Mouse (Mus musculus): Measurements from ENCODE around the gene Gm21586.
"Not testable (repeated sequence)": the region's sequence is repeated elsewhere in the genome, so short reads cannot be mapped to it uniquely, and the experiment has no call there.

GRCm38 (mm10) chr4:42466452-42466851 is 27.3 kb downstream of the Gm21586 start, which contains the start of gene Gm2163:
- TF ChIP-seq CTCF (IDR thresholded peaks at IDR 0.05; ENCODE audit: extremely low read depth, insufficient read depth, insufficient read length, insufficient replicate concordance); POLR2A (IDR thresholded peaks at IDR 0.05; ENCODE audit: low read depth, low read length): not testable (repeated sequence)

Measured in spleen, adult 2 months (tissue).